Mouse (Mus musculus): ENCODE data around the gene Gm10491.

DNA sequence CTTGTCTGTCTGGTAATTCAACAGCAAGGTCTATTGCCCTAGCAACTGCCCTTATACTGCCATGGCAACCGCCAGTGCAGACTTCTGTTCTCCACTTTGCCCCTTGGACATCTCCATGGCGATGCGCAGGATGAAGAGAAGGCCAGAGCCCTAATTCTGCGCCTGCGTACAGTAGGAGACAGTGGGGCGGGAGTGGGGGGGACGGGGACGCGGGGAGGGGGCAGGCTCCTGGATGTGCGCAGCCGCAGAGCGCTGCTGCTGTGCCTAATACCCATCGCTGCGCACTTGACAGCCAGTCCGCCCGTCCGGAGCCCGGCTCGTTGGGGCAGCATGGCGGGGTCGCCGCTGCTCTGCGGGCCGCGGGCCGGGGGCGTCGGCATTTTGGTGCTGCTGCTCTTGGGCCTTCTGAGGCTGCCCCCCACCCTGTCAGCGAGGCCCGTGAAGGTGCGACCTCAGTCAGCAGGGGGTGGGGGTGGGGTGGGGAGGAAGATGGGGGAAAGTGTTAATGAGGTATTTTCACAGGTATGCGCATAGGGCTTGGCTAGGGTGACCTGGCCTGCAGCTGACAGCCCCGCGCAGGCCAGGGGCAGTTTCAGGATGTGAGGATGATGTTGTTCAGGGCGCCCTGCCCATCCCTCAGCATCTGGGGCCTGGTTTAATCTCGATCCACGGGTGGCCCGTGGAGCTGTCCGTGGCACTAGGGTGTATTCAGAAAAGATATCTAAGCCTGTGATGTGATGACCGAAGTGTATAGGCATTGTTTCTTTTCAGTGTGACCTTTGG is 12.2 kb upstream of the Gm10491 start, which contains the start of gene Pcsk1n:
- TF ChIP-seq CTCF (IDR thresholded peaks at IDR 0.05; ENCODE audit: low read depth) = no peak
- TF ChIP-seq EP300 (IDR thresholded peaks at IDR 0.05; ENCODE audit: low read depth) = no peak
